Mouse (Mus musculus): ENCODE data around the gene Slco3a1. TPM values are rescaled to one million over a fixed set of nuclear protein-coding genes. Genes with fewer than 3 reads are reported as not detected.

The Slco3a1 gene
- polyA plus RNA-seq, 1 experiment, result 44.9 TPM

GRCm38 (mm10) chr7:74423928-74424850 is 130.4 kb downstream of the Slco3a1 start:
- 22% methylated on average over 9 of the region's 9 CpGs for WGBS
- Histone ChIP-seq H3K4me3 (ENCODE audit: insufficient read depth, low read depth, low read length) (no peak overlapping the region), H3K36me3 (ENCODE audit: control insufficient read depth, insufficient read depth, low read length) (no peaks in the 10 kb centered on the region), H3K27ac (ENCODE audit: insufficient read depth, low read depth, low read length) (peak overlapping the region; percentile 72), H3K4me1 (ENCODE audit: control insufficient read depth, insufficient read depth, low read length) (peaks cover 65% of the 10 kb centered on the region), H3K27me3 (replicated peaks; ENCODE audit: control insufficient read depth, insufficient read depth, low read length) (no peaks in the 10 kb centered on the region)
- TF ChIP-seq CTCF (conservative IDR thresholded peaks at IDR 0.05; ENCODE audit: insufficient read depth, insufficient read length, low read depth, low read length), result no peak; the same call in 1 of the 2 replicates
- no peak for TF ChIP-seq POLR2A (IDR thresholded peaks at IDR 0.05; ENCODE audit: low read depth, low read length)
- peak; percentile 89 for DNase-seq

GRCm38 (mm10) chr7:74423316-74423715 is 131.3 kb downstream of the Slco3a1 start:
- Histone ChIP-seq H3K36me3 (ENCODE audit: control insufficient read depth, insufficient read depth, low read length) (no peaks in the 10 kb centered on the region), H3K27ac (ENCODE audit: insufficient read depth, low read depth, low read length) (peak overlapping the region; percentile 67), H3K4me3 (ENCODE audit: insufficient read depth, low read depth, low read length) (no peak overlapping the region), H3K4me1 (ENCODE audit: control insufficient read depth, insufficient read depth, low read length) (peaks cover 65% of the 10 kb centered on the region), H3K27me3 (replicated peaks; ENCODE audit: control insufficient read depth, insufficient read depth, low read length) (no peaks in the 10 kb centered on the region)
- DNase-seq, result no peak
- no peak for TF ChIP-seq POLR2A (IDR thresholded peaks at IDR 0.05; ENCODE audit: low read depth, low read length)
- no peak for TF ChIP-seq CTCF (conservative IDR thresholded peaks at IDR 0.05; ENCODE audit: insufficient read depth, insufficient read length, low read depth, low read length)
- WGBS, result 72% methylated on average over 3 of the region's 3 CpGs

GRCm38 (mm10) chr7:74422731-74423130 is 131.8 kb downstream of the Slco3a1 start:
- H3K27me3 ChIP-seq (replicated peaks; ENCODE audit: control insufficient read depth, insufficient read depth, low read length), result no peaks in the 10 kb centered on the region
- peaks cover 65% of the 10 kb centered on the region for H3K4me1 ChIP-seq (ENCODE audit: control insufficient read depth, insufficient read depth, low read length)
- H3K36me3 ChIP-seq (ENCODE audit: control insufficient read depth, insufficient read depth, low read length), result no peaks in the 10 kb centered on the region
- no peak for TF ChIP-seq POLR2A (IDR thresholded peaks at IDR 0.05; ENCODE audit: low read depth, low read length)
- no peak for TF ChIP-seq CTCF (conservative IDR thresholded peaks at IDR 0.05; ENCODE audit: insufficient read depth, insufficient read length, low read depth, low read length)
- DNase-seq, result peak; percentile 73
- H3K27ac ChIP-seq (ENCODE audit: insufficient read depth, low read depth, low read length), result peak overlapping the region; percentile 67
- no peak overlapping the region for H3K4me3 ChIP-seq (ENCODE audit: insufficient read depth, low read depth, low read length)
- WGBS, result 68% methylated on average over 2 of the region's 2 CpGs

GRCm38 (mm10) chr7:74422002-74422401 is 132.6 kb downstream of the Slco3a1 start:
- TF ChIP-seq POLR2A (IDR thresholded peaks at IDR 0.05; ENCODE audit: low read depth, low read length) (no peak), CTCF (conservative IDR thresholded peaks at IDR 0.05; ENCODE audit: insufficient read depth, insufficient read length, low read depth, low read length) (no peak)
- Histone ChIP-seq H3K27ac (ENCODE audit: insufficient read depth, low read depth, low read length) (peak overlapping the region; percentile 67), H3K4me3 (ENCODE audit: insufficient read depth, low read depth, low read length) (no peak overlapping the region), H3K27me3 (replicated peaks; ENCODE audit: control insufficient read depth, insufficient read depth, low read length) (no peaks in the 10 kb centered on the region), H3K4me1 (ENCODE audit: control insufficient read depth, insufficient read depth, low read length) (peaks cover 61% of the 10 kb centered on the region), H3K36me3 (ENCODE audit: control insufficient read depth, insufficient read depth, low read length) (no peaks in the 10 kb centered on the region)
- 49% methylated on average over 13 of the region's 13 CpGs for WGBS
- peak; percentile 52 for DNase-seq

GRCm38 (mm10) chr7:74421591-74421990 is 133.0 kb downstream of the Slco3a1 start:
- TF ChIP-seq CTCF (conservative IDR thresholded peaks at IDR 0.05; ENCODE audit: insufficient read depth, insufficient read length, low read depth, low read length) (no peak), POLR2A (IDR thresholded peaks at IDR 0.05; ENCODE audit: low read depth, low read length) (no peak)
- H3K4me3 ChIP-seq (ENCODE audit: insufficient read depth, low read depth, low read length), result no peak overlapping the region
- peak; percentile 22 for DNase-seq
- 76% methylated on average over 2 of the region's 2 CpGs for WGBS
- no peaks in the 10 kb centered on the region for H3K36me3 ChIP-seq (ENCODE audit: control insufficient read depth, insufficient read depth, low read length)
- H3K4me1 ChIP-seq (ENCODE audit: control insufficient read depth, insufficient read depth, low read length), result peaks cover 56% of the 10 kb centered on the region
- H3K27me3 ChIP-seq (replicated peaks; ENCODE audit: control insufficient read depth, insufficient read depth, low read length), result no peaks in the 10 kb centered on the region
- peak overlapping the region; percentile 41 for H3K27ac ChIP-seq (ENCODE audit: insufficient read depth, low read depth, low read length)

- H3K27ac ChIP-seq (ENCODE audit: insufficient read depth, low read depth, low read length), result peak overlapping the region; percentile 68
- no peak for TF ChIP-seq POLR2A (IDR thresholded peaks at IDR 0.05; ENCODE audit: low read depth, low read length)
- no peak for TF ChIP-seq CTCF (conservative IDR thresholded peaks at IDR 0.05; ENCODE audit: insufficient read depth, insufficient read length, low read depth, low read length)
- H3K27me3 ChIP-seq (replicated peaks; ENCODE audit: control insufficient read depth, insufficient read depth, low read length), result no peaks in the 10 kb centered on the region
- no peak overlapping the region for H3K4me3 ChIP-seq (ENCODE audit: insufficient read depth, low read depth, low read length)
- 62% methylated on average over 4 of the region's 4 CpGs for WGBS
- H3K36me3 ChIP-seq (ENCODE audit: control insufficient read depth, insufficient read depth, low read length), result no peaks in the 10 kb centered on the region
- DNase-seq, result peak; percentile 84
- H3K4me1 ChIP-seq (ENCODE audit: control insufficient read depth, insufficient read depth, low read length), result peaks cover 44% of the 10 kb centered on the region
Observed at GRCm38 (mm10) chr7:74419706-74420105, 134.9 kb downstream of the Slco3a1 start.

- TF ChIP-seq POLR2A (IDR thresholded peaks at IDR 0.05; ENCODE audit: low read depth, low read length), result no peak
- TF ChIP-seq CTCF (conservative IDR thresholded peaks at IDR 0.05; ENCODE audit: insufficient read depth, insufficient read length, low read depth, low read length), result no peak
- no peak overlapping the region for H3K27ac ChIP-seq (ENCODE audit: insufficient read depth, low read depth, low read length)
- 52% methylated on average over 6 of the region's 6 CpGs for WGBS
- no peak for DNase-seq
- no peaks in the 10 kb centered on the region for H3K36me3 ChIP-seq (ENCODE audit: control insufficient read depth, insufficient read depth, low read length)
- H3K4me1 ChIP-seq (ENCODE audit: control insufficient read depth, insufficient read depth, low read length), result peaks cover 29% of the 10 kb centered on the region
- no peaks in the 10 kb centered on the region for H3K27me3 ChIP-seq (replicated peaks; ENCODE audit: control insufficient read depth, insufficient read depth, low read length)
- no peak overlapping the region for H3K4me3 ChIP-seq (ENCODE audit: insufficient read depth, low read depth, low read length)
Observed at GRCm38 (mm10) chr7:74417009-74417408, 137.6 kb downstream of the Slco3a1 start.
